Mouse (Mus musculus) lung, postnatal 0 days (tissue): ENCODE measurements around the gene Fam219b. TPM values are rescaled to one million over a fixed set of nuclear protein-coding genes. Genes with fewer than 3 reads are reported as not detected.

Experiments used
- ATAC-seq: fragments of 200-750 bp; cut with Nextera tagmentation; 2 replicates; pipeline ENCODE4 v1.8.0; 2017; ENCODE audit warnings: moderate library complexity
- DNase-seq: peaks from one replicate; pipeline ENCODE4 v3.0.0-alpha.2; 2016; ENCODE audit warnings: low spot score
- H3K27ac ChIP-seq: fragments of 300-500 bp; sonication (generic); 2 replicates; pipeline ENCODE4 v1.5.1; 2014; ENCODE audit warnings: antibody characterized with exemption, mild to moderate bottlenecking, low read length, mixed read lengths
- H3K27me3 ChIP-seq: fragments of 300-500 bp; sonication (generic); replicated peaks from 2 replicates; pipeline ENCODE4 v1.6.1; 2014; ENCODE audit warnings: low read length, mixed read lengths; ENCODE audit not compliant: insufficient read depth
- H3K36me3 ChIP-seq: fragments of 300-500 bp; sonication (generic); 2 replicates; pipeline ENCODE4 v1.6.1; 2014; ENCODE audit warnings: low read length, mixed read lengths; ENCODE audit not compliant: insufficient read depth
- H3K4me1 ChIP-seq: fragments of 300-500 bp; sonication (generic); 2 replicates; pipeline ENCODE4 v1.6.1; 2014; ENCODE audit warnings: antibody characterized with exemption, low read depth, low read length, mixed read lengths; ENCODE audit not compliant: insufficient read depth
- H3K4me2 ChIP-seq: fragments of 300-500 bp; sonication (generic); replicated peaks from 2 replicates; pipeline ENCODE4 v1.6.1; 2014; ENCODE audit warnings: low read depth, mild to moderate bottlenecking, low read length, moderate library complexity, mixed read lengths
- H3K4me3 ChIP-seq: fragments of 300-500 bp; sonication (generic); 2 replicates; pipeline ENCODE4 v1.5.1; 2014; ENCODE audit warnings: low read depth, low read length
- H3K9ac ChIP-seq: fragments of 300-500 bp; sonication (generic); replicated peaks from 2 replicates; pipeline ENCODE4 v1.6.1; 2014; ENCODE audit warnings: low read depth, mild to moderate bottlenecking
- H3K9me3 ChIP-seq: fragments of 300-500 bp; sonication (generic); 2 replicates; pipeline ENCODE4 v1.6.1; 2016; ENCODE audit warnings: low read length, mixed read lengths
- CTCF ChIP-seq: IDR thresholded peaks from 2 replicates; pipeline ENCODE4 v1.5.1; 2016; ENCODE audit warnings: antibody characterized with exemption, mild to moderate bottlenecking
- EP300 ChIP-seq: IDR thresholded peaks from 2 replicates; pipeline ENCODE4 v1.6.1; 2016; ENCODE audit warnings: antibody characterized with exemption, mild to moderate bottlenecking, control low read depth
- WGBS: fragments of 180-500 bp; shearing (Covaris S2); extraction: QIAGEN DNeasy Blood & Tissue Kit; methylation state at CpG from one replicate; pipeline ENCODE4 v1.1.7; 2014; 5-methylcytosine and 5-hydroxymethylcytosine counted together
- polyA plus RNA-seq: library from polyadenylated mRNA; unstranded; fragments of >200 nt; fragmentation: Nextera tagmentation; extraction: Ambion mirVana; gene quantifications from 2 replicates; pipeline ENCODE4 v1.2.1, GENCODE M21; 2015

Fam219b gene
- polyA plus RNA-seq, 1 experiment from 2014 or later = 13.5 TPM

- TF ChIP-seq EP300 (no peak), CTCF (no peak)
- H3K27ac ChIP-seq = no peak overlapping the region
- 77% methylated on average over 6 of the region's 6 CpGs for WGBS
- ATAC-seq (no peak), DNase-seq (no peak)
- H3K4me1 ChIP-seq = no peaks in the 10 kb centered on the region
- no peak overlapping the region for H3K4me3 ChIP-seq
- H3K27me3 ChIP-seq = no peaks in the 10 kb centered on the region
- H3K9me3 ChIP-seq = no peaks in the 10 kb centered on the region
- no peak overlapping the region for H3K4me2 ChIP-seq
- H3K36me3 ChIP-seq = peaks cover 29% of the 10 kb centered on the region
- H3K9ac ChIP-seq = no peak overlapping the region
Observed at GRCm38 (mm10) chr9:57577144-57577849, 40.0 kb downstream of the Fam219b start.

GRCm38 (mm10) chr9:57584991-57585390 lies 47.7 kb downstream of the Fam219b start:
- Histone ChIP-seq H3K9me3 (no peaks in the 10 kb centered on the region), H3K4me3 (no peak overlapping the region), H3K9ac (no peak overlapping the region), H3K36me3 (peaks cover 25% of the 10 kb centered on the region), H3K27me3 (no peaks in the 10 kb centered on the region), H3K4me2 (no peak overlapping the region), H3K4me1 (peaks cover 1% of the 10 kb centered on the region; the same call in 1 of the 2 replicates), H3K27ac (no peak overlapping the region)
- TF ChIP-seq EP300 (no peak), CTCF (no peak)
- ATAC-seq (no peak), DNase-seq (no peak)
- WGBS = 83% methylated on average over 3 of the region's 3 CpGs

GRCm38 (mm10) chr9:57589224-57590126 lies 52.1 kb downstream of the Fam219b start, which contains the start of gene Ulk3:
Gene Ulk3, plus strand, starts transcription at chr9:57589452.
- ATAC-seq (peak; percentile 92), DNase-seq (peak; percentile 89)
- no peaks in the 10 kb centered on the region for H3K27me3 ChIP-seq
- H3K27ac ChIP-seq = peak within 1 kb of the TSS; percentile 86
- WGBS = under 1% methylated on average over 51 of the region's 58 CpGs
- peaks cover 5% of the 10 kb centered on the region; the same call in 1 of the 2 replicates for H3K4me1 ChIP-seq
- peak; percentile 57 for TF ChIP-seq CTCF
- TF ChIP-seq EP300 = no peak
- H3K4me3 ChIP-seq = peak within 1 kb of the TSS; percentile 77
- H3K4me2 ChIP-seq = peak within 1 kb of the TSS; percentile 96
- H3K9me3 ChIP-seq = no peaks in the 10 kb centered on the region
- H3K9ac ChIP-seq = peak within 1 kb of the TSS; percentile 71
- H3K36me3 ChIP-seq = peaks cover 6% of the 10 kb centered on the region

GRCm38 (mm10) chr9:57590726-57591125 lies 53.4 kb downstream of the Fam219b start:
- no peak overlapping the region for H3K27ac ChIP-seq
- ATAC-seq (no peak), DNase-seq (no peak)
- peaks cover 5% of the 10 kb centered on the region; the same call in 1 of the 2 replicates for H3K4me1 ChIP-seq
- peaks cover 6% of the 10 kb centered on the region for H3K36me3 ChIP-seq
- H3K9me3 ChIP-seq = no peaks in the 10 kb centered on the region
- H3K4me2 ChIP-seq = no peak overlapping the region
- no peak for TF ChIP-seq EP300
- TF ChIP-seq CTCF = peak; percentile 47
- no peak overlapping the region for H3K4me3 ChIP-seq
- no peak overlapping the region for H3K9ac ChIP-seq
- H3K27me3 ChIP-seq = no peaks in the 10 kb centered on the region
- 43% methylated on average over 5 of the region's 5 CpGs for WGBS

Other genes starting within 250 kb of the Fam219b start
- gene Ppcdc, start 97.4 kb upstream of the Fam219b start, polyA plus RNA-seq = 25.9 and 29.2 TPM in 2 replicates
- 3.5 and 4.0 TPM in 2 replicates for gene Scamp5, start 69.5 kb upstream of the Fam219b start, polyA plus RNA-seq
- 3.3 and 3.6 TPM in 2 replicates for gene Rpp25, start 33.5 kb upstream of the Fam219b start, polyA plus RNA-seq
- gene Cox5a, start 16.3 kb upstream of the Fam219b start, polyA plus RNA-seq = 440 and 448 TPM in 2 replicates
- 19.1 and 24.3 TPM in 2 replicates for gene Mpi, start 15.2 kb downstream of the Fam219b start, polyA plus RNA-seq
- 69.5 and 73.5 TPM in 2 replicates for gene Scamp2, start 23.4 kb downstream of the Fam219b start, polyA plus RNA-seq
- 7.3 and 7.8 TPM in 2 replicates for gene Ulk3, start 51.9 kb downstream of the Fam219b start, polyA plus RNA-seq
- not detected in 2 replicates for gene Cplx3, start 68.8 kb downstream of the Fam219b start, polyA plus RNA-seq
- not detected in 2 replicates for gene Lman1l, start 83.2 kb downstream of the Fam219b start, polyA plus RNA-seq
- 25.6 and 27.3 TPM in 2 replicates for gene Csk, start 116.1 kb downstream of the Fam219b start, polyA plus RNA-seq
- gene Cyp1a2, start 146.2 kb downstream of the Fam219b start, polyA plus RNA-seq = 0.07 TPM in 1 of 2 replicates, not detected in the other
- gene Cyp1a1, start 150.4 kb downstream of the Fam219b start, polyA plus RNA-seq = 9.0 and 13.0 TPM in 2 replicates
- 23.3 and 25.3 TPM in 2 replicates for gene Edc3, start 171.0 kb downstream of the Fam219b start, polyA plus RNA-seq
- 65.1 and 65.5 TPM in 2 replicates for gene Clk3, start 228.3 kb downstream of the Fam219b start, polyA plus RNA-seq